Mouse (Mus musculus): ENCODE data around the gene Naa80.

DNA sequence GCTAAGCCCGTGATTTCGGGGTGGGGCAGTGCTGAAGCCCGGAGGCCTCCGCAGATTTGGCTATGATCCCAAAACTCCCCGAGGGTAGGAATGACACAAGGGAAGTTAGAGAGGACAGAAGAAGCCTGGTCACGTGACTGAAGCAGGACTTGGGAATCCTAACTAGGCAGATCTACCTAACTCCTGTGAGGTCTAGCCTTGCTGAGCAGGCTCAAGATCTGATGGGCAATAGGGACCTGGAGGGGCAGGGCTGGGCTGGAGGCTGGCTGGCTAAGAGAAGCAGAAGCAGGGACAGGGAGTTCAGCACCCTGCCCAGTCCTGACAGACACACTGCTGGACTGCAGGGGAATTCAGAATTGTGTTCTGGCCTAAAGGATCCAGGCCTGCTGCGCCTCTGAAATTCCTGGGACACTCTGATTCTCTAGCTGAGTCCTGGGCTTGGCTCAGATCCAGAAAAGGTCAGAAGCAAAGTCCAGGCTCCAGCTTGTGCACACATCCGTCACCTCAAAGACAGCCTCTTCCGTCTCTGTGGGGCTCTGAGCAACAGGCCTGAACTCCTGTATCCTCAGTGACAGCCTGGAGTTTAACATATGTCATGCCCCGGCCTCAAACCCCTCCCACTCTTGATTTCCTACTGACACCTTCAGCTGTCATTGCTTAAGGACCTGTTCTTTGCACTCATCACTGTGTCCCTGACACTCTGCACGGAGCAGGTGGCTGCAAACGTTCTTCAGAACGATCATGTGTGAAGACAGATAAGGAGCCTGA, 40.3 kb downstream of the Naa80 start:
- TF ChIP-seq POLR2A (IDR thresholded peaks at IDR 0.05; ENCODE audit: low read depth, low read length) (no peak), CTCF (IDR thresholded peaks at IDR 0.05; ENCODE audit: borderline replicate concordance, insufficient read depth, low read length) (no peak)

Data from embryonic fibroblast, embryonic 13.5 days (primary cell).